Mouse (Mus musculus) heart, postnatal 36 days (tissue): ENCODE data around the gene Hist1h2ad. TPM values are rescaled to one million over a fixed set of nuclear protein-coding genes. Genes with fewer than 3 reads are reported as not detected.
"Not testable (repeated sequence)": the region's sequence is repeated elsewhere in the genome, so short reads cannot be mapped to it uniquely, and the experiment has no call there.

ENCODE experiments used
- DNase-seq, 2 experiments: peaks; one replicate each; pipeline ENCODE4 v3.0.0; 2021 to 2022
- intact Hi-C: fragments of 180-260 bp; cut with DNase I; formaldehyde crosslinking; loops from one replicate; pipeline ENCODE4 v1.15.1; 2025
- total RNA-seq, 2 experiments: library from RNA; stranded (reverse); gene quantifications; 2 replicates each; pipeline ENCODE4 v1.2.3; 2021

The Hist1h2ad gene
- total RNA-seq, 2 experiments from 2014 or later = 2.9 to 4.6 TPM

DNA sequence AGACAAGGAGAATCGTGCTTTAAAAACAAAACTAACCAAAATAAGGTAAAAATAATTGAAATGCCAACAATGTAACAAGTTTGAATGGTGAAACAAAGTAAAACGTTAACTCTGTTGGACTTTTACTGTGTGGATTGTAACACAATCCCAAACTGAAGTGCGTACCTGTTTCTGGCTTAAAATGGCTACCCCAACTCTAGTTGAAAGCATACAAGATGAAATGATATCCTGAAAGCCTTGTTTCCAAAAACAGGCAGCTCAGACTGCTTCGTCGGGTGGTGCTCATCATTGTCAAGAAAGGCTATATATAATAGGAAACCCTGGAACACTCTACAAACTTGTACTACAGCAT is 12.7 kb upstream of the Hist1h2ad start:
- intact Hi-C loops, DNase-seq: not testable (repeated sequence)

DNA sequence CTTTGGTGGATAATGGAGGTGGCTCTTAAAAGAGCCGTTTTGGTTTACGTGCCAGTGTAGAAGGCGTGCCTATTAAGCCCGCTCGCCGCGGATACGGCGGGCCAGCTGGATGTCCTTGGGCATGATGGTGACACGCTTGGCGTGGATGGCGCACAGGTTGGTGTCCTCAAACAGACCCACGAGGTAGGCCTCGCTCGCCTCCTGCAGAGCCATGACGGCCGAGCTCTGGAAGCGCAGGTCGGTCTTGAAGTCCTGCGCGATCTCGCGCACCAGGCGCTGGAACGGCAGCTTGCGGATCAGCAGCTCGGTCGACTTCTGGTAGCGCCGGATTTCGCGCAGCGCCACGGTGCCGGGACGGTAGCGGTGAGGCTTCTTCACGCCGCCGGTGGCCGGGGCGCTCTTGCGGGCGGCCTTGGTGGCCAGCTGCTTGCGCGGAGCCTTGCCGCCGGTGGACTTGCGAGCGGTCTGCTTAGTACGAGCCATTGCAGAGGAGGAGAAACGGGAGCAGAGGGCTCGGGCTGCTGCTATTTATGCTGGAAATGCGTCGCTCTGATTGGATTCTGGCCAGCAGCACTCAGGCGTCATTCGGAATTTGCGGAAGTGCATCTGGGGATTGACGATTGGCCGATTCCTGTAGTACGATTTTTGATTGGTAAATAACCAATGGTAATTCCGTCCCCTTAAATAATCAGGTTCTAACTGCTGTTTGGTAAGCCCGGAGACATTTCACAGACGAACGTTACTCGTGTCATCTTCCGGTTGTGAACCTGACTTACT is 12.1 kb upstream of the Hist1h2ad start, which contains the start of gene Hist1h3e:
Hist1h3e (minus strand) TSS at position 487 of the 777 bp plus-strand sequence.
- intact Hi-C loops = not testable (repeated sequence)
- peak; percentile 89 to 92 for DNase-seq

DNA sequence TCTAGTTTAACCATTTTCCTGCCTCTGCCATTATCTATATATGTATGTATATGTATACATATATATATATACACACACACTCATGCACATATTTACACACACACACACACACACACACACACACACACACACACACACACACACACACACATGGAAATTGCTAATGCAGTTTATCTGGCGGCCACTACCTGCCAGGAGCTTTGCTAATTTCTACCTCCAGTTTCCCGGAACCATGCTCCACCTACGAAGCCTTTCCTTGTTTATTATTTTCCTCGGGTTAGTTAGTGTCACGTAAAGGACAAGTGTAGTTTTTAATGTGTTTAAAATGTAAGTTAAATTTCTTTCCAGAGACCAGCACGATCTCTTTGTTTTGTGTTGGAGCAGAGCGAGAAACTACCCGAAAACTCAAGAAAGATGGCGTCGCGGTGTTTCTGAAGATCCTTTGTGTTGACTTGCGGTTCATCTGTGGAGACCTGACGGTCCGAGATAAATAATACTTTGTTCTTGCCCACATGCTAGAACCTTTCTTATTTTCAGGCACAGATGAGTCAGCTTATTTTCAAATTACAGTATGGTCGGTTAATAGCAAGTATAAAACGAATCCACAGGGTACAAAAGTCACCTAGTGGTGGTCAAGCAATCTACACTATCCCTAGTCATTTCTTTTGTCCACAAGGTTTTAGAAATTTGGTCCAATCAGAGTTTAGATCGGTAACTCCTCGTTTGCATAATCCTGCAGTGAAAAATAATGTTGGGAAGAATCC is 11.3 kb upstream of the Hist1h2ad start:
- peak in 1 of 2 experiments; percentile 38 for DNase-seq
- intact Hi-C loops = no loop called here

DNA sequence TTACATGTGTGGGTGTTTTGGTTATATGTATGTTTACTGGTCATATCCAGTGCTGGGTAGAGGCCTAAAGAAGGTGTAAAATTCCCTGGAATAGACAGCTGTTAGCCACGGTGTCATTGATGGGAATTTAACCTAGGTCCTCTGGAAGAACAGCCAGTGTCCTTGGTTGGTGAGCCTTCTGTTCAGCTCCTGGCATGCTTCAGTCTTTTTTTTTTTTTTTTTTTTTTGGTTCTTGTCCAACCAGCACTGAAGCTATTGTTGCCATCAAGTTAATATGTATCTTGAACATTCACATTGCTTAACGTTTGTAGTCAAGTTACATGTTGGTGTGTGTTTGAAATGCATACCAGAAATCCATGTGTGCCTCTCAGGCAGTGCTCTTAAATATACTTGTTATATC is 9.7 kb upstream of the Hist1h2ad start:
- DNase-seq = no peak
- intact Hi-C loops = no loop called here

DNA sequence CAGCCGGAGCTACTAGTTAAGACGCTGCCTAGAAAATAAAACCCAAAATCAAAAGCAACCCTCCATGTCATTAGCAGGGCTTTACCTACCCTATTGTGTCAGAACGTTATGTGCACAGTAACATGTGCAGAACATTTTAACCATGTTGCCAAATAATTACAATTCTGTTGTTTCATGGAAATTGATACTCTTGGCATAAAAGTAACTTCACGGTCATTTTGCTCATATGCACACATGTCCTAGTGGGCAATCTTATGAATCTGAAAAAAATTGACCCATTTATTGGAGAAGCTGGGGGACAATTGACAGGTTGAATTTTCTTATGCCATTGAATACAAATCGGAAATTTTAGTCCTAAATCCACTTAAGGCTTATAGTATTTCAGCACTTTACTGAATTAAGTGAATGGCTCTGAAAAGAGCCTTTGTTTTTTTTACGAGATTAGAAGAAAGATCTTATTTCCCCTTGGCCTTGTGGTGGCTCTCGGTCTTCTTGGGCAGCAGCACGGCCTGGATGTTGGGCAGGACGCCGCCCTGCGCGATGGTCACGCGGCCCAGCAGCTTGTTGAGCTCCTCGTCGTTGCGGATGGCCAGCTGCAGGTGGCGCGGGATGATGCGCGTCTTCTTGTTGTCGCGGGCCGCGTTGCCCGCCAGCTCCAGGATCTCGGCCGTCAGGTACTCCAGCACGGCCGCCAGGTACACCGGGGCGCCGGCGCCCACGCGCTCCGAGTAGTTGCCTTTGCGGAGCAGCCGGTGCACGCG is 3.7 kb upstream of the Hist1h2ad start:
- DNase-seq, intact Hi-C loops: not testable (repeated sequence)

DNA sequence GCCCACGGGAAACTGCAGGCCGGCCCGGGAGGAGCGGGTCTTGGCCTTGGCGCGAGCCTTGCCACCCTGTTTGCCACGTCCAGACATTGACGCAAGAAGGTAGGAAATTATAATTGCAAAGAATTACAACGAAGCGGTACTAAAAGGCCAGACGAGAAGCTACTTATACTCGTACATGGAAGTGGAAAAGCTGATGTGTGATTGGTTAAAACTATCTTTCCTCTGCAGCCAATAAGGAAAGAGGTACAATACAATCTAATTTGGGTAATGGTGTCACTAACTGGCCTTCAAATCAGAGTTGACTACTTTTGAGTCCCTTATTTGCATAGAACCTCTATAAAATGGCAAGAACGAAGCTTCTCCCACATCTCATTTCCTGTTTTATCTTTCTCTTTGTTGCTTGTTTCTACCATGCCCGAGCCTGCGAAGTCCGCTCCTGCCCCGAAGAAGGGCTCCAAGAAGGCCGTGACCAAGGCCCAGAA is 3.1 kb upstream of the Hist1h2ad start, which contains the start of the genes Hist1h2ae and Hist1h2bg:
Hist1h2ae (minus strand) TSS at position 199 of the 482 bp plus-strand sequence.
Hist1h2bg (plus strand) TSS at position 375 of the 482 bp plus-strand sequence.
- peak; percentile 56 to 78 for DNase-seq
- intact Hi-C loops = no loop called here

DNA sequence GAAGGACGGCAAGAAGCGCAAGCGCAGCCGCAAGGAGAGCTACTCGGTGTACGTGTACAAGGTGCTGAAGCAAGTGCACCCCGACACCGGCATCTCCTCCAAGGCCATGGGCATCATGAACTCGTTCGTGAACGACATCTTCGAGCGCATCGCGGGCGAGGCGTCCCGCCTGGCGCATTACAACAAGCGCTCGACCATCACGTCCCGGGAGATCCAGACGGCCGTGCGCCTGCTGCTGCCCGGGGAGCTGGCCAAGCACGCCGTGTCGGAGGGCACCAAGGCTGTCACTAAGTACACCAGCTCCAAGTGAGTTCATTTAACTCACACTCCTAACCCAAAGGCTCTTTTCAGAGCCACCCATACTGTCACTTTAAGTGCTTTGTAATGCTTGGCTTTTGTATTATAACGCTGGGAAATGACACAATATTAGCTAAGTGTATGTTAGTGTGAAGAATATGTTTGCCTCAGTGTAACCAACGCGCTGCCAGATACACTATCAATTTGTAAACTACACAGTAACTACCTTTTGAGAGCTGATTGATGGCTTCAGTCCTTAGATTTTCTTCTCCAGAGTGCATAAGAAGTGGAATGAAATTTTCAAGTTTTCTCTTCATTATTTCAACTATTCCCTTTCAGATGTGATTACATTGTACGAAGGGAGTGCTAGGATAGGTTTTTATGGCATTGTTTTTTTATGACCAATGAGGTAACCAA is 2.5 kb upstream of the Hist1h2ad start:
- intact Hi-C loops, DNase-seq: not testable (repeated sequence)

DNA sequence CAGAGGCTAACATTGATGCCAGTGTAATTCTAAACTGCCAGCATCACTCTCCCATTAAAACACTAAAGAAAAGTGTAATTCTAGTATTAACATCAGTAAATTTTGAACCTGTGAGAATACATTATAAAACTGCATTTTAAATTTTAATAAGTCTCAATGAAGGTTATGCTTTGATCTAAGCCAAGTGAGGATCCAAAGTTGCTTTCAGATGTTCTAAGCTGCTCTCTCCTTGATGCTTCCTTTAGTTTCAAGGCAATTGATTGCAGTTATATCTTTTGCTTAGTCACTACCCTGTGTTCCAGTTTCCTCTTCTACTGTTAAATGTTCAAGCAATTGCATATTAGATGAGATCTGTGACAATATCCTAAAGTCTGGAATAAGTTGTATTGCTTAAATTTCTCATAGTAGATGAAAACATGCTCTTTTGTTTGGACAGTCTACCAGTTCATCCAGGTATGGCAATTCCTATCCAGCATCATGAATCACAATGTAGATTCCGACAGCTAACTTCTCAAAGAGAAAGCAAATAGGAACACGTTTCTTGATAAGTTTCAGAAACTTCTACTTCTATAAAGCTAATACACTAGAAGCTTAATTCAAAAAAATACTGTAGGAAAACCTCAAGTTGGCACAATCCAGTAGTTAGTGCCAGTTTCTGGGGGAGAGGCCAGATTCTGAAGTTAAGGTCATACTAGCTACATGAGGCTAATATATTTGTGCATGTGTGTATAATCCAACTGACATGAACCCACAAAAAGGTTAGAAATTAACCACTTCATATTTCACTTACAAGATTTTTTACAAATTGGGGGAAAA is 1.8 kb upstream of the Hist1h2ad start:
- intact Hi-C loops = no loop called here
- no peak for DNase-seq

DNA sequence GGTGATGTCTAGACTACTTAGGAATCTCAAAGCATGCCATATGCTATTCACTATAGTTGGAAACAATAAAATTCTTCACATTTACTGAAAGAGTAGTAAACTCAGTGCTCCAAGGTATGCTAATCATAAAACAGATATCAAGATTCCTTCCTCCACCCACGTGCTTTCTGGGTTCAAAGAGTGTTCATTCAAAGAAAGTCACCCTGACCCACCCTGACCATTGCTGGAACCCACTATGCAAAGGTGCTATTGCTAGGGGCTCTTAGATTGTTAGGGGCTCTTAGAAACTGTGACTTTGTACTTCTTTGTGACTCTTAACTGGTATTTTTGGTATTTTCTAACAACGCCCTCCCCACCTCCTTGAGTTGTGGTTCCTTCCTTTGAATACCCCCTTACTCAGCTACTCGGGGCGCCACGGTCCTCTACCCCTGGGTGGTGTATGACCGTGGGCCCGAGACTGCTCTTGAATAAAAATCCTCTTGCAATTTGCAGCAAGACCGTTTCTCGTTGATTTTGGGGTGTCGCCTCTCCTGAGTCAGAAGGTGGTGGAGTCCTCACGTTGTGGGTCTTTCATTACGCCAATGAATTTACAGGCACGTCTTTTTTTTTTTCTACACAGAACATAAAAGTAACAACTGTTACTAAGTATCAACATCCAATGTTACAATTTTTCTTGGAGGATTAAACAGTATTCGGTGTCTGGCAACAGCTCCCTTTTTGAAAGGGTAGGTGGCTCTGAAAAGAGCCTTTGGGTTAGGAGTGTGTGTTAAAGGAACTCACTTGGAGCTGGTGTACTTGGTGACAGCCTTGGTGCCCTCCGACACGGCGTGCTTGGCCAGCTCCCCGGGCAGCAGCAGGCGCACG is 915 bp upstream of the Hist1h2ad start:
- DNase-seq, intact Hi-C loops: not testable (repeated sequence)

DNA sequence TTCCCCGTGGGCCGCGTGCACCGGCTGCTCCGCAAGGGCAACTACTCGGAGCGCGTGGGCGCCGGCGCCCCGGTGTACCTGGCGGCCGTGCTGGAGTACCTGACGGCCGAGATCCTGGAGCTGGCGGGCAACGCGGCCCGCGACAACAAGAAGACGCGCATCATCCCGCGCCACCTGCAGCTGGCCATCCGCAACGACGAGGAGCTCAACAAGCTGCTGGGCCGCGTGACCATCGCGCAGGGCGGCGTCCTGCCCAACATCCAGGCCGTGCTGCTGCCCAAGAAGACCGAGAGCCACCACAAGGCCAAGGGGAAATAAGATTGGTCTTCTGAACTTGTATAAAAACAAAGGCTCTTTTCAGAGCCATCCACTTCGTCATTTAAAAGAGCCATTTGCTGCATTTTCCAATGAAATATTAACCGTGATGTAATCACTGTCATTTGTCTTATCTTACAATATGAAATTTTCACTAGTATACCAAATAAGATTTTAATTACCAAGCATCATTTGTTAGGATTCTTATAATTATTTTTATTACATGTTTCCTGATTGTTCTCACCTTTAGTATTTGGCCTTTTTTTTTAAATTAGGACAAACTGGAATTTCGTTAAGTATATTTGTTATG is 477 bp downstream of the Hist1h2ad start:
- intact Hi-C loops, DNase-seq: not testable (repeated sequence)

DNA sequence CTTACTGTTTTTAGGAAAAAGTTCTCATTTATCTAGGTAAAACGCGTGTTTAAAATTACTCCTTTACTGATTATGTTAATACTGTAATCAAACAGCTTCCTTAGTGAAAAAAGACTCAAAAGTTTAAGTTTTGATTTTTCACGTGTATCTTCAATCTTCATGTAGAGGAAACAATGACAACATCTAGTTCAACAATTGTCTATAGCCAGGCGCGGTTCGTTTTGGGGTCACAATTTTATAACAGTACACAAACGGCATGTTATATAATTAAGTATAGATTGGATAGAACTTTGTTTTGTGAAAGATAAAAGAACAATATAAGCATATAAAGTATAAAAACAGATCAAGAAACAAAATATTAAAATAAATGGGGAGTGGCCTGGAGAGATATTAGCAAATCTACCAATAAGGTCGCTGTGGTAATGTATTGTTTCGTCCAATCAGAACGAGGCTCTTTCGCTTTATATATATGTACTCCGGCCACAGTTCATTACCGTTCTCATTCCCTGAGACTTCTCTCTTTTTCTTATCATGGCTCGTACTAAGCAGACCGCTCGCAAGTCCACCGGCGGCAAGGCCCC is 1.2 kb downstream of the Hist1h2ad start, which contains the start of gene Hist1h3d:
Hist1h3d (plus strand) TSS at position 493 of the 581 bp plus-strand sequence.
- intact Hi-C loops = no loop called here
- DNase-seq = peak in 1 of 2 experiments; percentile 55

DNA sequence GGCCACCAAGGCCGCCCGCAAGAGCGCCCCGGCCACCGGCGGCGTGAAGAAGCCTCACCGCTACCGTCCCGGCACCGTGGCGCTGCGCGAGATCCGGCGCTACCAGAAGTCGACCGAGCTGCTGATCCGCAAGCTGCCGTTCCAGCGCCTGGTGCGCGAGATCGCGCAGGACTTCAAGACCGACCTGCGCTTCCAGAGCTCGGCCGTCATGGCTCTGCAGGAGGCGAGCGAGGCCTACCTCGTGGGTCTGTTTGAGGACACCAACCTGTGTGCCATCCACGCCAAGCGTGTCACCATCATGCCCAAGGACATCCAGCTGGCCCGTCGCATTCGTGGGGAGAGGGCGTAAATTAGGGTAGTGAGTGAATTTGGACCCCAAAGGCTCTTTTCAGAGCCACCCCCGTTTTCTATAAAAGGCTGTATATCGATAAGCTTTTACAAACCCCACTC is 1.7 kb downstream of the Hist1h2ad start:
- DNase-seq, intact Hi-C loops: not testable (repeated sequence)

DNA sequence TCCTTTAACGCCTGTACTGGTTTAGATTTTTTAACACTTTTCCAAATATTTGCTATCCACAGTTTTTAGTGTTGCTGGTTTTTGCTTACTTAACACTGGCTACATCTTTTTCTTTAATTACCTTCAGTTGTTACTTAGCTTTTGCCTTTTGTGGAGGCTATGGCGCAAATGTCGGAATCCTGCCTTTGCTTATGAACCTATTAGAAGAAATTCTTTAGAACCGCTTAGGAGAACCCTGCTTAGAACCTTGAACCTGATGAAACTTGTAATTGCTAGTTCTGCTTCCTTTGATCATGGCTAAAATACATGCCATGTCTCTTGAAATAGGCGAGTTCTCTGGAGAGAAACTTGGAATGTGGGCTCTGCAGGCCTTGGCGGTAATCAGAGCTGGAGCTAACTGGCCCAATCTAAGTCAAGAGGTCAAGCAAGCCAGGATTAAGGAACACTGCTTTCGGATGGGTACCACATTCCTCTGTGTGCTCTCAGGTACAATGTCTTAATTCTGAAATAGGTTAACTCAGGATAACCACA is 2.2 kb downstream of the Hist1h2ad start:
- intact Hi-C loops = no loop called here
- DNase-seq = no peak

DNA sequence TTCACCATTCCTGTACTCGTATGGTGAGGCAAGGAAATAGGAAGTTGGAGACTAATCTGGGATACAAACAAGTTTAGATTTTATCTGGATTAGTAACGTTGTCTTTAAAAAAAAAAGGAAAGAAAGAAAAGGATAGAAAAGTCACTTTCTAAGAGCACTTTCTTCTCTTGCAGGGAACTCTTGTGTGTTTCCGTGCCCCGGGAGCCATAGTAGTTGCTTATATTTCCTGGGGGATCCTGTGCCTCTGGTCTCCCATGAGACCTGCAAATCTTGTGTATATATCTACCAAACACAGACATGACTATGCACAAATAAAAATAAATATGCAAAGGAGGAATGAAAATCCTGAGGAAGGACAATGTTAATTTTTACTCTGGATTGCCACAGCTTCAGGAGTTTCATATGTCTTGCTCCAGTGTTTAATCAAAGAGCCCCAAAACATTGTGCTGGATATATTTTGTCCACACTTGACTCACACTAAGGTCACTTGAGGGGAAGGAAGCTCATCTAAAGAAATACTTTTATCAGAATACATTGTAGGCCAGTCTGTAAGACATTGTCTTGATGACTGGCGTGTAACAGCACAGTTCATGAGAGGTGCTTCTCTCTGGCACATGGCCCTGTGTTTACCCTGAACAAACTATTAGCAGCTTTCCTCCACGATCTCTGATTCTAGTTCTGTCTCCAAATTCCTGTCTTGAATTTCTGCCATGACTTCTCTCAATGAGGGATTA is 2.9 kb downstream of the Hist1h2ad start:
- no peak for DNase-seq
- intact Hi-C loops = no loop called here

DNA sequence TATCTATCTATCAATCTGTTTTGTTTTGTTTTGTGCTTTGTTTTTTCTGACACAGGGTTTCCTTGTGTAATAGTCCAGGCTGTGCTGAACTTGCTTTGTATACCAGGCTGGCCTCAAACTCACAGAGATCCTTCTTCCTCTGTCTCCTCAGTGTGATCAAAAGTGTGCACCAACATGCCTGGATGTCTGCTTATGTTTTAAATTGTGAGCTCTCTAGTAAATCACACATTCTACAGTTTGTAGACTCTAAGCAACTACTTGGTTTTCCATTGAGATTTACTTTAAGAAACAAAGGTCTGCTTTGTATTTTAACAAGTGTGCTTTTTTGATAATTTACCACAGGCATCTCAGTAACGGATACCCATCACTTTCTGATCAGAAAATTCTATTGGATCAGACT is 3.7 kb downstream of the Hist1h2ad start:
- intact Hi-C loops = no loop called here

More for the DNA sequence above, 3.7 kb downstream of the Hist1h2ad start:
- DNase-seq = no peak
